Mouse (Mus musculus) liver, adult 2 months (tissue): ENCODE results near the gene Olfr429.

Experiments
- CTCF ChIP-seq: fragments of 200-500 bp; IDR thresholded peaks from 2 replicates; pipeline ENCODE4 v1.5.1; 2011; ENCODE audit warnings: low read depth, low read length, control low read depth
- POLR2A ChIP-seq: fragments of 200-500 bp; IDR thresholded peaks from 2 replicates; pipeline ENCODE4 v1.6.1; 2011; ENCODE audit warnings: low read length, control low read depth; ENCODE audit not compliant: insufficient read depth; ENCODE audit errors: extremely low read depth

- TF ChIP-seq CTCF (no peak), POLR2A (no peak)
These were observed 47.9 kb downstream of the Olfr429 start for GRCm38 (mm10) chr1:174131999-174132398.
